Mouse (Mus musculus) embryo, embryonic 11 days (tissue): ENCODE data around the gene Gm13276.
A peak's percentile ranks its signal among the peaks of the same experiment; 100 is the strongest.
"Not testable (repeated sequence)": the region's sequence is repeated elsewhere in the genome, so short reads cannot be mapped to it uniquely, and the experiment has no call there.

Experiments used
- DNase-seq: peaks from one replicate; pipeline ENCODE4 v3.0.0-alpha.2; 2015

Gene Gm13276

GRCm38 (mm10) chr4:88785409-88785808 lies at the start of gene Gm13276:
Gene Gm13276 (plus strand): TSS chr4:88785709.
- not testable (repeated sequence) for DNase-seq

GRCm38 (mm10) chr4:88738480-88738879 lies 47.0 kb upstream of the Gm13276 start:
- peak; percentile 70 for DNase-seq

GRCm38 (mm10) chr4:88739036-88739435 lies 46.5 kb upstream of the Gm13276 start:
- no peak for DNase-seq

- no peak for DNase-seq
These were observed 44.1 kb upstream of the Gm13276 start for GRCm38 (mm10) chr4:88741426-88741825.

- DNase-seq: no peak
These were observed 42.6 kb upstream of the Gm13276 start for GRCm38 (mm10) chr4:88742771-88743371.

GRCm38 (mm10) chr4:88744207-88744606 lies 41.3 kb upstream of the Gm13276 start:
- no peak for DNase-seq

- DNase-seq: peak; percentile 18
These were observed 35.6 kb upstream of the Gm13276 start for GRCm38 (mm10) chr4:88749926-88750325.

- not testable (repeated sequence) for DNase-seq
These were observed 30.6 kb upstream of the Gm13276 start, which contains the start of gene Gm13271 for GRCm38 (mm10) chr4:88754818-88755340. Gene Gm13271 (plus strand): TSS chr4:88754868.

- not testable (repeated sequence) for DNase-seq
These were observed 28.7 kb upstream of the Gm13276 start for GRCm38 (mm10) chr4:88756581-88757513.

GRCm38 (mm10) chr4:88757628-88758031 lies 27.9 kb upstream of the Gm13276 start:
- DNase-seq: peak; percentile 92

GRCm38 (mm10) chr4:88758751-88759150 lies 26.8 kb upstream of the Gm13276 start:
- DNase-seq: not testable (repeated sequence)

- DNase-seq: not testable (repeated sequence)
These were observed 25.8 kb upstream of the Gm13276 start, which contains the start of gene Gm13283 for GRCm38 (mm10) chr4:88759610-88760268. Gene Gm13283 (plus strand): TSS chr4:88760119.

- peak; percentile 87 for DNase-seq
These were observed 25.1 kb upstream of the Gm13276 start for GRCm38 (mm10) chr4:88760431-88760830.

GRCm38 (mm10) chr4:88761776-88762175 lies 23.7 kb upstream of the Gm13276 start:
- not testable (repeated sequence) for DNase-seq

GRCm38 (mm10) chr4:88762341-88762740 lies 23.2 kb upstream of the Gm13276 start:
- not testable (repeated sequence) for DNase-seq

GRCm38 (mm10) chr4:88763384-88764018 lies 22.0 kb upstream of the Gm13276 start:
- peak; percentile 81 for DNase-seq

GRCm38 (mm10) chr4:88773534-88773933 lies 12.0 kb upstream of the Gm13276 start, which contains the start of gene Gm13290:
Gene Gm13290 (plus strand): TSS chr4:88773834.
- not testable (repeated sequence) for DNase-seq

- not testable (repeated sequence) for DNase-seq
These were observed 8.9 kb upstream of the Gm13276 start, which contains the start of gene Gm13289 for GRCm38 (mm10) chr4:88776622-88777021. Gene Gm13289 (plus strand): TSS chr4:88776922.

- not testable (repeated sequence) for DNase-seq
These were observed 6.0 kb upstream of the Gm13276 start, which contains the start of gene Gm13272 for GRCm38 (mm10) chr4:88779550-88779949. Gene Gm13272 (plus strand): TSS chr4:88779850.

- not testable (repeated sequence) for DNase-seq
These were observed 5.2 kb upstream of the Gm13276 start for GRCm38 (mm10) chr4:88780320-88780719.

GRCm38 (mm10) chr4:88781831-88782230 lies 3.7 kb upstream of the Gm13276 start, which contains the start of gene Ifnz:
Gene Ifnz (plus strand): TSS chr4:88782131.
- not testable (repeated sequence) for DNase-seq

- not testable (repeated sequence) for DNase-seq
These were observed 3.2 kb upstream of the Gm13276 start for GRCm38 (mm10) chr4:88782335-88782734.
